Mouse (Mus musculus) olfactory bulb, adult 2 months (tissue): ENCODE results near the gene Hist2h2bb. TPM values are rescaled to one million over a fixed set of nuclear protein-coding genes. Genes with fewer than 3 reads are reported as not detected.
"Not testable (repeated sequence)": the region's sequence is repeated elsewhere in the genome, so short reads cannot be mapped to it uniquely, and the experiment has no call there.

Source experiments
- H3K27ac ChIP-seq: fragments of 200-500 bp; 2 replicates; pipeline ENCODE4 v1.5.1; 2012; ENCODE audit warnings: low read depth, low read length; ENCODE audit not compliant: insufficient read depth
- H3K4me1 ChIP-seq: fragments of 200-500 bp; 2 replicates; pipeline ENCODE4 v1.6.1; 2012; ENCODE audit warnings: low read length; ENCODE audit not compliant: control insufficient read depth, insufficient read depth
- H3K4me3 ChIP-seq: fragments of 200-500 bp; 2 replicates; pipeline ENCODE4 v1.5.1; 2012; ENCODE audit warnings: mild to moderate bottlenecking, low read depth, low read length, moderate library complexity; ENCODE audit not compliant: insufficient read depth
- CTCF ChIP-seq: fragments of 200-500 bp; IDR thresholded peaks from 2 replicates; pipeline ENCODE4 v1.5.1; 2012; ENCODE audit warnings: low read depth, mild to moderate bottlenecking, low read length, moderate library complexity; ENCODE audit not compliant: insufficient read depth
- POLR2A ChIP-seq: fragments of 200-500 bp; IDR thresholded peaks from 2 replicates; pipeline ENCODE4 v1.6.1; 2012; ENCODE audit warnings: mild to moderate bottlenecking, low read depth, low read length, moderate library complexity; ENCODE audit not compliant: insufficient read depth
- WGBS: fragments of 180-500 bp; shearing (Covaris S2); methylation state at CpG from one replicate; pipeline ENCODE4 v1.1.7; 2018; 5-methylcytosine and 5-hydroxymethylcytosine counted together
- polyA plus RNA-seq: library from polyadenylated mRNA; stranded (reverse); fragments of >200 nt; gene quantifications from 2 replicates; pipeline ENCODE4 v1.2.4, GENCODE M21; 2012; ENCODE audit warnings: low replicate concordance; ENCODE audit not compliant: missing spikeins, insufficient read depth, insufficient read length

Hist2h2bb gene
- polyA plus RNA-seq: not detected in 2 replicates

GRCm38 (mm10) chr3:96269511-96270474 lies at the start of gene Hist2h2bb:
Gene Hist2h2bb (plus strand): TSS chr3:96269752.
- under 1% methylated on average over 45 of the region's 45 CpGs for WGBS

GRCm38 (mm10) chr3:96220131-96220764 lies 49.3 kb upstream of the Hist2h2bb start:
- peak; percentile 36 for TF ChIP-seq POLR2A
- H3K4me3 ChIP-seq: peak overlapping the region; percentile 78
- not testable (repeated sequence) for H3K4me1 ChIP-seq
- peak overlapping the region; percentile 98 for H3K27ac ChIP-seq
- under 1% methylated on average over 34 of the region's 47 CpGs for WGBS

More at GRCm38 (mm10) chr3:96269511-96270474, at the start of gene Hist2h2bb:
- TF ChIP-seq POLR2A (peak; percentile 99), CTCF (no peak)
- H3K4me3 ChIP-seq: peak within 1 kb of the TSS; percentile 86
- H3K27ac ChIP-seq: peak within 1 kb of the TSS; percentile 98
- H3K4me1 ChIP-seq: no peaks in the 10 kb centered on the region

GRCm38 (mm10) chr3:96220765-96221639 lies 48.5 kb upstream of the Hist2h2bb start, which contains the start of the genes Hist2h2ac and Hist2h2be:
Gene Hist2h2ac (minus strand): TSS chr3:96220880.
Gene Hist2h2be (plus strand): TSS chr3:96221119.
- peak within 1 kb of the TSS; percentile 98 for H3K27ac ChIP-seq
- TF ChIP-seq CTCF: no peak
- peak; percentile 51; the same call in 1 of the 2 replicates for TF ChIP-seq POLR2A
- H3K4me1 ChIP-seq: peaks cover 10% of the 10 kb centered on the region
- under 1% methylated on average over 43 of the region's 43 CpGs for WGBS
- H3K4me3 ChIP-seq: peak within 1 kb of the TSS; percentile 78

- Histone ChIP-seq H3K27ac (peak overlapping the region; percentile 89), H3K4me3 (peak overlapping the region; percentile 78), H3K4me1 (peaks cover 10% of the 10 kb centered on the region)
- 6% methylated on average over 9 of the region's 9 CpGs for WGBS
- TF ChIP-seq POLR2A: no peak
- TF ChIP-seq CTCF: no peak
Measured at GRCm38 (mm10) chr3:96221640-96222038, 47.9 kb upstream of the Hist2h2bb start.

GRCm38 (mm10) chr3:96222774-96223173 lies 46.8 kb upstream of the Hist2h2bb start:
- WGBS: 39% methylated on average over 4 of the region's 4 CpGs
- H3K27ac ChIP-seq: no peak overlapping the region
- no peak for TF ChIP-seq CTCF
- no peak for TF ChIP-seq POLR2A
- H3K4me3 ChIP-seq: no peak overlapping the region
- H3K4me1 ChIP-seq: peaks cover 12% of the 10 kb centered on the region

- Histone ChIP-seq H3K27ac (no peak overlapping the region), H3K4me1 (peaks cover 10% of the 10 kb centered on the region), H3K4me3 (no peak overlapping the region)
- 32% methylated on average over 2 of the region's 2 CpGs for WGBS
- TF ChIP-seq CTCF (no peak), POLR2A (no peak)
Measured at GRCm38 (mm10) chr3:96225421-96225820, 44.1 kb upstream of the Hist2h2bb start.

GRCm38 (mm10) chr3:96226695-96227648 lies 42.6 kb upstream of the Hist2h2bb start:
- WGBS: 61% methylated on average over 8 of the region's 8 CpGs
- Histone ChIP-seq H3K4me3 (no peak overlapping the region), H3K27ac (no peak overlapping the region), H3K4me1 (peaks cover 10% of the 10 kb centered on the region)
- TF ChIP-seq CTCF (no peak), POLR2A (no peak)
